Mouse (Mus musculus): ENCODE measurements around the gene Omg. TPM values are rescaled to one million over a fixed set of nuclear protein-coding genes. Genes with fewer than 3 reads are reported as not detected.

Gene Omg
- polyA plus RNA-seq (2012; rRNA removed): 175 and 183 TPM in 2 replicates

- TF ChIP-seq CTCF (IDR thresholded peaks at IDR 0.05; ENCODE audit: extremely low read depth, insufficient read depth, low read length) (no peak), POLR2A (IDR thresholded peaks at IDR 0.05; ENCODE audit: extremely low read depth, insufficient read depth, low read length) (peak; percentile 100)
- Histone ChIP-seq H3K27ac (ENCODE audit: insufficient read depth, low read length) (peak within 1 kb of the TSS; percentile 70; the same call in 1 of the 2 replicates), H3K4me1 (ENCODE audit: control insufficient read depth, insufficient read depth, low read length) (peaks cover 5% of the 10 kb centered on the region), H3K4me3 (ENCODE audit: insufficient read depth, low read length) (peak within 1 kb of the TSS; percentile 38)
Measured at GRCm38 (mm10) chr11:79503845-79504244, at the start of gene Omg. Gene Omg (minus strand): TSS chr11:79504084.

GRCm38 (mm10) chr11:79552622-79553021, 48.7 kb upstream of the Omg start:
- TF ChIP-seq POLR2A (IDR thresholded peaks at IDR 0.05; ENCODE audit: extremely low read depth, insufficient read depth, low read length) (no peak), CTCF (IDR thresholded peaks at IDR 0.05; ENCODE audit: extremely low read depth, insufficient read depth, low read length) (no peak)
- no peaks in the 10 kb centered on the region for H3K4me1 ChIP-seq (ENCODE audit: control insufficient read depth, insufficient read depth, low read length)
- no peak overlapping the region for H3K4me3 ChIP-seq (ENCODE audit: insufficient read depth, low read length)
- no peak overlapping the region for H3K27ac ChIP-seq (ENCODE audit: insufficient read depth, low read length)

DNA sequence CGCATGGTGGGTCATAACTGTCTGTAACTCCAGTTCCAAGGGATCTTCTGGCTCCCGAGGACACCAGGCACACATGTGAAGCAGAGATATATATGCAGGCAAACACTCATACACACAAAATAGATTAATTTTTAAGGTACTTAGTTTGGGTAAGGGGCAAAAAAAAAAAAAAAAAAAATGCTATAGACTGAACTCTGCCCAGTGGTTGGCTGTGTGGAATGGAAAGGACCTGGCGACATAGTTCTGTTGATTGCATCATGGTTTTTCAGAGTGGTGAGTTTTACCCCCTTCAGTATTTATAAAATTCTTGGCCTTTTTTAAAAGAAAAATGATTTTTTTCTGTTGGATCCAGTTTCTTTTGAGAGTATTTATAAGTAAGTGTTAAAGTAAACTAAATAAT, 32.4 kb upstream of the Omg start:
- Histone ChIP-seq H3K27ac (ENCODE audit: insufficient read depth, low read length) (no peak overlapping the region), H3K4me3 (ENCODE audit: insufficient read depth, low read length) (no peak overlapping the region), H3K4me1 (ENCODE audit: control insufficient read depth, insufficient read depth, low read length) (no peaks in the 10 kb centered on the region)
- TF ChIP-seq CTCF (IDR thresholded peaks at IDR 0.05; ENCODE audit: extremely low read depth, insufficient read depth, low read length) (no peak), POLR2A (IDR thresholded peaks at IDR 0.05; ENCODE audit: extremely low read depth, insufficient read depth, low read length) (no peak)

DNA sequence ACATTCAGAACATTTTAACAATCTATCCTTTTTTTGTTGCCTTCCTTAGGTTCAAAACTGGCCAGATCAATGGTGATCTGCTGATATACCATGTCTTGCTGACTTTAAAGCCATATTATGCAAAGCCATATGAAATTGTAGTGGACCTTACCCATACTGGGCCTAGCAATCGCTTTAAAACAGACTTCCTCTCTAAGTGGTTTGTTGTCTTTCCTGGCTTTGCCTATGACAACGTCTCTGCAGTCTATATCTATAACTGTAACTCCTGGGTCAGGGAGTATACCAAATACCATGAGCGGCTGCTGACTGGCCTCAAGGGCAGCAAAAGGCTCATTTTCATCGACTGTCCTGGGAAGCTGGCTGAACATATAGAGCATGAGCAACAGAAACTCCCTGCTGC, 31.7 kb upstream of the Omg start:
- TF ChIP-seq POLR2A (IDR thresholded peaks at IDR 0.05; ENCODE audit: extremely low read depth, insufficient read depth, low read length): no peak
- no peak for TF ChIP-seq CTCF (IDR thresholded peaks at IDR 0.05; ENCODE audit: extremely low read depth, insufficient read depth, low read length)
- Histone ChIP-seq H3K4me1 (ENCODE audit: control insufficient read depth, insufficient read depth, low read length) (peaks cover 2% of the 10 kb centered on the region; the same call in 1 of the 2 replicates), H3K4me3 (ENCODE audit: insufficient read depth, low read length) (no peak overlapping the region), H3K27ac (ENCODE audit: insufficient read depth, low read length) (no peak overlapping the region)

GRCm38 (mm10) chr11:79533950-79534690, 30.2 kb upstream of the Omg start:
- Histone ChIP-seq H3K27ac (ENCODE audit: insufficient read depth, low read length) (0 out of 2 replicates have a peak overlapping the region, but pooled peaks have one; percentile 6), H3K4me3 (ENCODE audit: insufficient read depth, low read length) (no peak overlapping the region), H3K4me1 (ENCODE audit: control insufficient read depth, insufficient read depth, low read length) (peaks cover 2% of the 10 kb centered on the region; the same call in 1 of the 2 replicates)
- TF ChIP-seq CTCF (IDR thresholded peaks at IDR 0.05; ENCODE audit: extremely low read depth, insufficient read depth, low read length) (no peak), POLR2A (IDR thresholded peaks at IDR 0.05; ENCODE audit: extremely low read depth, insufficient read depth, low read length) (no peak)

DNA sequence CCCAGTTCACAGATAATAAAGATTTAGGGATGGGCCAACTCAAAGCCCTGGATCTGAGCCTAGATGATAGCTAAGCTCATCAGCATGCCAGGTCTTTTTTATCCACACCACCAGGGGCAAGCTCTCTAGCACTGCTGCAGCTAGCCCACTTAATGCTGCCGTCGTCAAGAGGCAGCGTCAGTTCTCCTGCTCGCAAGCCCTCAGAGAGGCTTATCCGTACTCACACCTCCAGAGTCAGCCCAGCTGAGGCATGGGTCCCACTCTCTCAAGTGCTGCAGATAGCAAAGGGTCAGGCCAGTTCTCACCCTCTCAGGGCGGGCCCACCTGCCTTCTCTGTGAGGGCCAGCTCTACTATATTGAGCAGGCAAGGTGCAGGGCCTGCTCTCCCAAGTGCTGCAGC, 29.4 kb upstream of the Omg start:
- no peak for TF ChIP-seq CTCF (IDR thresholded peaks at IDR 0.05; ENCODE audit: extremely low read depth, insufficient read depth, low read length)
- no peak for TF ChIP-seq POLR2A (IDR thresholded peaks at IDR 0.05; ENCODE audit: extremely low read depth, insufficient read depth, low read length)
- H3K4me1 ChIP-seq (ENCODE audit: control insufficient read depth, insufficient read depth, low read length): peaks cover 2% of the 10 kb centered on the region; the same call in 1 of the 2 replicates
- no peak overlapping the region for H3K27ac ChIP-seq (ENCODE audit: insufficient read depth, low read length)
- H3K4me3 ChIP-seq (ENCODE audit: insufficient read depth, low read length): no peak overlapping the region

- no peak overlapping the region for H3K4me3 ChIP-seq (ENCODE audit: insufficient read depth, low read length)
- no peak for TF ChIP-seq POLR2A (IDR thresholded peaks at IDR 0.05; ENCODE audit: extremely low read depth, insufficient read depth, low read length)
- TF ChIP-seq CTCF (IDR thresholded peaks at IDR 0.05; ENCODE audit: extremely low read depth, insufficient read depth, low read length): no peak
- peaks cover 4% of the 10 kb centered on the region for H3K4me1 ChIP-seq (ENCODE audit: control insufficient read depth, insufficient read depth, low read length)
- no peak overlapping the region for H3K27ac ChIP-seq (ENCODE audit: insufficient read depth, low read length)
Measured at GRCm38 (mm10) chr11:79531485-79531884, 27.6 kb upstream of the Omg start.

- Histone ChIP-seq H3K4me3 (ENCODE audit: insufficient read depth, low read length) (peak overlapping the region; percentile 8; the same call in 1 of the 2 replicates), H3K4me1 (ENCODE audit: control insufficient read depth, insufficient read depth, low read length) (peaks cover 4% of the 10 kb centered on the region), H3K27ac (ENCODE audit: insufficient read depth, low read length) (peak overlapping the region; percentile 32; the same call in 1 of the 2 replicates)
- no peak for TF ChIP-seq CTCF (IDR thresholded peaks at IDR 0.05; ENCODE audit: extremely low read depth, insufficient read depth, low read length)
- no peak for TF ChIP-seq POLR2A (IDR thresholded peaks at IDR 0.05; ENCODE audit: extremely low read depth, insufficient read depth, low read length)
Measured at GRCm38 (mm10) chr11:79530774-79531173, 26.9 kb upstream of the Omg start.

DNA sequence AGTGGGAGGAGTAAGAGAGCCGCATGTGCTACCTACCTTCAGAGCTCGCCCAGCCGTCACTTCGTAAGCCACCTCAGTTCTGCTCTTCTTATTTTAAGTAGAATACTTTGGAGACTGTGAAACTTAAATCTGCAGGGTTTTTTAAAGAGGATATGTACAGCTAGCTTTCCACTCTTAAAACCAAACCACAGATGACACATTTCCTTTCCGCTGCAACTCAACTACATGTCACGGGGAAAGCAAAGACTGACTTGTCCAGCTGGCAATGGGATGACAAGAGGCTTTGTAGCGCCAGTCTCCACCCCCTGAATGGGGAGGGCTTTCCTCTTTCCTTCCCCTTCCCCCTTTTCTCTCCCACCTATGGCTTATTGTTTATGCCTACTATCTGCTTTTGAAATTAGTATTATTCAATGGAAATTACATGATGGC, 26.5 kb upstream of the Omg start, which contains the start of the genes Evi2 and Evi2a:
Evi2 (minus strand) TSS at position 257 of the 429 bp plus-strand sequence.
Evi2a (minus strand) TSS at position 277 of the 429 bp plus-strand sequence.
- Histone ChIP-seq H3K27ac (ENCODE audit: insufficient read depth, low read length) (peak within 1 kb of the TSS; percentile 32; the same call in 1 of the 2 replicates), H3K4me1 (ENCODE audit: control insufficient read depth, insufficient read depth, low read length) (peaks cover 4% of the 10 kb centered on the region), H3K4me3 (ENCODE audit: insufficient read depth, low read length) (peak within 1 kb of the TSS; percentile 11)
- TF ChIP-seq CTCF (IDR thresholded peaks at IDR 0.05; ENCODE audit: extremely low read depth, insufficient read depth, low read length): no peak
- TF ChIP-seq POLR2A (IDR thresholded peaks at IDR 0.05; ENCODE audit: extremely low read depth, insufficient read depth, low read length): 0 out of 2 replicates have a peak, but pooled peaks have one; percentile 34

Data from cortical plate, adult 2 months (tissue).